Mouse (Mus musculus): ENCODE results near the gene Zmynd11. TPM values are rescaled to one million over a fixed set of nuclear protein-coding genes. Genes with fewer than 3 reads are reported as not detected.

The Zmynd11 gene
- polyA plus RNA-seq, 1 experiment: 52.6 TPM

- no peak for DNase-seq (ENCODE audit: low read depth)
Measured at GRCm38 (mm10) chr13:9713462-9714134, 51.5 kb downstream of the Zmynd11 start.

- no peak for DNase-seq (ENCODE audit: low read depth)
Measured at GRCm38 (mm10) chr13:9712971-9713370, 52.2 kb downstream of the Zmynd11 start.

GRCm38 (mm10) chr13:9712409-9712808 is 52.7 kb downstream of the Zmynd11 start:
- no peak for DNase-seq (ENCODE audit: low read depth)

GRCm38 (mm10) chr13:9708433-9709240 is 56.5 kb downstream of the Zmynd11 start:
- DNase-seq (ENCODE audit: low read depth): no peak

- DNase-seq (ENCODE audit: low read depth): no peak
Measured at GRCm38 (mm10) chr13:9706720-9707119, 58.4 kb downstream of the Zmynd11 start.

- no peak for DNase-seq (ENCODE audit: low read depth)
Measured at GRCm38 (mm10) chr13:9702615-9703235, 62.4 kb downstream of the Zmynd11 start.

- DNase-seq (ENCODE audit: low read depth): no peak
Measured at GRCm38 (mm10) chr13:9697340-9697739, 67.8 kb downstream of the Zmynd11 start.

- DNase-seq (ENCODE audit: low read depth): no peak
Measured at GRCm38 (mm10) chr13:9695809-9696208, 69.3 kb downstream of the Zmynd11 start.

GRCm38 (mm10) chr13:9695403-9695802 is 69.7 kb downstream of the Zmynd11 start:
- no peak for DNase-seq (ENCODE audit: low read depth)

- DNase-seq (ENCODE audit: low read depth): no peak
Measured at GRCm38 (mm10) chr13:9694651-9695050, 70.5 kb downstream of the Zmynd11 start.

- no peak for DNase-seq (ENCODE audit: low read depth)
Measured at GRCm38 (mm10) chr13:9692876-9693275, 72.3 kb downstream of the Zmynd11 start.

- DNase-seq (ENCODE audit: low read depth): no peak
Measured at GRCm38 (mm10) chr13:9689366-9689765, 75.8 kb downstream of the Zmynd11 start.

- DNase-seq (ENCODE audit: low read depth): no peak
Measured at GRCm38 (mm10) chr13:9686765-9687164, 78.4 kb downstream of the Zmynd11 start.

GRCm38 (mm10) chr13:9686261-9686660 is 78.9 kb downstream of the Zmynd11 start:
- DNase-seq (ENCODE audit: low read depth): no peak

GRCm38 (mm10) chr13:9684153-9684923 is 80.8 kb downstream of the Zmynd11 start:
- no peak for DNase-seq (ENCODE audit: low read depth)

- DNase-seq (ENCODE audit: low read depth): no peak
Measured at GRCm38 (mm10) chr13:9683280-9683679, 81.8 kb downstream of the Zmynd11 start.

GRCm38 (mm10) chr13:9681492-9681891 is 83.6 kb downstream of the Zmynd11 start:
- no peak for DNase-seq (ENCODE audit: low read depth)

GRCm38 (mm10) chr13:9674126-9674525 is 91.0 kb downstream of the Zmynd11 start:
- no peak for DNase-seq (ENCODE audit: low read depth)

GRCm38 (mm10) chr13:9669246-9669645 is 95.9 kb downstream of the Zmynd11 start:
- DNase-seq (ENCODE audit: low read depth): no peak

GRCm38 (mm10) chr13:9667954-9668496 is 97.1 kb downstream of the Zmynd11 start:
- DNase-seq (ENCODE audit: low read depth): no peak

- DNase-seq (ENCODE audit: low read depth): no peak
Measured at GRCm38 (mm10) chr13:9663593-9663992, 101.5 kb downstream of the Zmynd11 start.

- no peak for DNase-seq (ENCODE audit: low read depth)
Measured at GRCm38 (mm10) chr13:9660711-9661110, 104.4 kb downstream of the Zmynd11 start.

Data from gonadal fat pad, adult 2 months (tissue).